Mouse (Mus musculus) MEL (cell line): ENCODE measurements at regions not wholly inside any gene's neighbourhood (a gene's known extent, or its start where the extent isn't known, plus 50 kb on each side); places are given as distances from the start of the nearest gene placed in this dataset.
"Not testable (repeated sequence)": the region's sequence is repeated elsewhere in the genome, so short reads cannot be mapped to it uniquely, and the experiment has no call there.

ENCODE experiments used
- DNase-seq: peaks from one replicate; pipeline ENCODE4 v3.0.0; 2011; ENCODE audit warnings: low read depth, low spot score
- H3K27ac ChIP-seq: 2 replicates; pipeline ENCODE4 v1.5.1; 2012; ENCODE audit warnings: low read depth, mild to moderate bottlenecking, control low read depth, low read length, moderate library complexity; ENCODE audit not compliant: control insufficient read depth
- H3K27me3 ChIP-seq, 2 experiments: fragments of 150-350 bp in 1 of 2; sonication (generic) in 1 of 2; 2 replicates each; pipeline ENCODE4 v1.6.1; 2012; ENCODE audit warnings: low read length in 2 of 2, mild to moderate bottlenecking in 2 of 2, improper control_type of control experiment in 1 of 2, moderate library complexity in 1 of 2; ENCODE audit not compliant: insufficient read depth in 2 of 2, control insufficient read depth in 1 of 2
- H3K36me3 ChIP-seq, 2 experiments: 2 replicates each; pipeline ENCODE4 v1.6.1; 2012 to 2014; ENCODE audit warnings: low read length in 2 of 2, improper control_type of control experiment in 1 of 2, inconsistent platforms in 1 of 2, mild to moderate bottlenecking in 1 of 2; ENCODE audit not compliant: insufficient read depth in 2 of 2, control insufficient read depth in 1 of 2
- H3K4me1 ChIP-seq, 2 experiments: fragments of 150-350 bp in 1 of 2; sonication (generic) in 1 of 2; 2 replicates each; pipeline ENCODE4 v1.6.1; 2012; ENCODE audit warnings: low read length in 2 of 2, improper control_type of control experiment in 1 of 2, mild to moderate bottlenecking in 1 of 2; ENCODE audit not compliant: insufficient read depth in 2 of 2, control insufficient read depth in 1 of 2
- H3K4me3 ChIP-seq, 2 experiments: fragments of 150-350 bp in 1 of 2; sonication (generic) in 1 of 2; 2 replicates each; pipeline ENCODE4 v1.5.1; 2012; ENCODE audit warnings: low read depth in 2 of 2, low read length in 2 of 2, mild to moderate bottlenecking in 2 of 2, moderate library complexity in 2 of 2, control low read depth in 1 of 2, improper control_type of control experiment in 1 of 2; ENCODE audit not compliant: control insufficient read depth in 1 of 2, insufficient read depth in 1 of 2
- H3K79me2 ChIP-seq: 2 replicates; pipeline ENCODE4 v1.6.1; 2012; ENCODE audit warnings: mild to moderate bottlenecking, low read length, moderate library complexity; ENCODE audit not compliant: control insufficient read depth, poor library complexity, insufficient read depth
- H3K9ac ChIP-seq: 2 replicates; pipeline ENCODE4 v1.6.1; 2012; ENCODE audit warnings: low read depth, mild to moderate bottlenecking, control low read depth, low read length, moderate library complexity; ENCODE audit not compliant: control insufficient read depth, poor library complexity, severe bottlenecking
- H3K9me3 ChIP-seq: fragments of 150-350 bp; sonication (generic); replicated peaks from 2 replicates; pipeline ENCODE4 v1.6.1; 2012; ENCODE audit warnings: mild to moderate bottlenecking, low read length, improper control_type of control experiment, moderate library complexity; ENCODE audit not compliant: insufficient read depth
- BHLHE40 ChIP-seq: IDR thresholded peaks from 2 replicates; pipeline ENCODE4 v1.6.1; 2012; ENCODE audit warnings: low read depth, mild to moderate bottlenecking, inconsistent platforms, low read length, improper control_type of control experiment, borderline replicate concordance
- CTCF ChIP-seq, 3 experiments: IDR thresholded peaks in 2 of 3; conservative IDR thresholded peaks in 1 of 3; 2 replicates each; pipeline ENCODE4 v1.5.1; 2011 to 2012; ENCODE audit warnings: low read length in 3 of 3, low read depth in 2 of 3, mild to moderate bottlenecking in 2 of 3, improper control_type of control experiment in 1 of 3, inconsistent platforms in 1 of 3, mixed read lengths in 1 of 3, moderate library complexity in 1 of 3; ENCODE audit not compliant: control insufficient read depth in 1 of 3, insufficient read depth in 1 of 3, poor library complexity in 1 of 3, severe bottlenecking in 1 of 3
- E2F4 ChIP-seq: IDR thresholded peaks from 2 replicates; pipeline ENCODE4 v1.6.1; 2011; ENCODE audit warnings: low read depth, low read length, improper control_type of control experiment, borderline replicate concordance
- ETS1 ChIP-seq: IDR thresholded peaks from 2 replicates; pipeline ENCODE4 v1.6.1; 2012; ENCODE audit warnings: low read depth, mild to moderate bottlenecking, inconsistent platforms, low read length, improper control_type of control experiment, moderate library complexity
- MAFK ChIP-seq: IDR thresholded peaks from 2 replicates; pipeline ENCODE4 v1.6.1; 2011; ENCODE audit warnings: low read depth, mild to moderate bottlenecking, low read length, improper control_type of control experiment, borderline replicate concordance
- MAZ ChIP-seq: IDR thresholded peaks from 2 replicates; pipeline ENCODE4 v1.6.1; 2012; ENCODE audit warnings: low read depth, mild to moderate bottlenecking, inconsistent platforms, low read length, improper control_type of control experiment
- MEF2A ChIP-seq: IDR thresholded peaks from 2 replicates; pipeline ENCODE4 v1.6.1; 2014; ENCODE audit warnings: low read depth, mild to moderate bottlenecking, inconsistent platforms, low read length, improper control_type of control experiment; ENCODE audit not compliant: poor library complexity, insufficient replicate concordance, severe bottlenecking; ENCODE audit errors: extremely low read depth
- MXI1 ChIP-seq: IDR thresholded peaks from 2 replicates; pipeline ENCODE4 v1.6.1; 2011; ENCODE audit warnings: mild to moderate bottlenecking, low read depth, low read length, improper control_type of control experiment
- MYB ChIP-seq: IDR thresholded peaks from 2 replicates; pipeline ENCODE4 v1.6.1; 2011; ENCODE audit warnings: mild to moderate bottlenecking, low read depth, low read length, improper control_type of control experiment
- NELFE ChIP-seq: IDR thresholded peaks from 2 replicates; pipeline ENCODE4 v1.6.1; 2011; ENCODE audit warnings: low read depth, low read length, improper control_type of control experiment
- POLR2AphosphoS2 ChIP-seq: IDR thresholded peaks from 2 replicates; pipeline ENCODE4 v1.6.1; 2011; ENCODE audit warnings: low read length, improper control_type of control experiment
- POLR2AphosphoS5 ChIP-seq: IDR thresholded peaks from 2 replicates; pipeline ENCODE4 v1.6.1; 2012; ENCODE audit warnings: low read depth, borderline replicate concordance, mild to moderate bottlenecking, inconsistent platforms, low read length, moderate library complexity, mixed read lengths
- SIN3A ChIP-seq: IDR thresholded peaks from 2 replicates; pipeline ENCODE4 v1.6.1; 2012; ENCODE audit warnings: low read length, improper control_type of control experiment, inconsistent platforms
- TBP ChIP-seq: IDR thresholded peaks from 2 replicates; pipeline ENCODE4 v1.8.0; 2011; ENCODE audit warnings: low read depth, low read length, improper control_type of control experiment
- TCF12 ChIP-seq: IDR thresholded peaks from 2 replicates; pipeline ENCODE4 v1.6.1; 2014; ENCODE audit warnings: low read depth, mild to moderate bottlenecking, inconsistent platforms, low read length, improper control_type of control experiment, moderate library complexity
- UBTF ChIP-seq: IDR thresholded peaks from 2 replicates; pipeline ENCODE4 v1.6.1; 2012; ENCODE audit warnings: low read depth, mild to moderate bottlenecking, inconsistent platforms, low read length, improper control_type of control experiment, moderate library complexity, borderline replicate concordance; ENCODE audit not compliant: insufficient read depth
- ZMIZ1 ChIP-seq: IDR thresholded peaks from 2 replicates; pipeline ENCODE4 v1.6.1; 2012; ENCODE audit warnings: low read depth, mild to moderate bottlenecking, inconsistent platforms, low read length, improper control_type of control experiment, moderate library complexity

- Histone ChIP-seq H3K4me1 (no peaks in the 10 kb centered on the region), H3K4me3 (no peak overlapping the region), H3K27ac (no peak overlapping the region), H3K9ac (no peak overlapping the region), H3K36me3 (no peaks in the 10 kb centered on the region), H3K9me3 (no peaks in the 10 kb centered on the region), H3K79me2 (no peaks in the 10 kb centered on the region), H3K27me3 (no peaks in the 10 kb centered on the region)
- TF ChIP-seq POLR2AphosphoS2: no peak
- TF ChIP-seq MYB: no peak
- no peak for TF ChIP-seq E2F4
- no peak for TF ChIP-seq CTCF (IDR thresholded peaks at IDR 0.05 in 2 of 3, conservative IDR thresholded peaks at IDR 0.05 in 1 of 3; ENCODE audit: control insufficient read depth in 1 of 3, insufficient read depth in 1 of 3, low read depth in 2 of 3, low read length in 3 of 3, poor library complexity in 1 of 3, severe bottlenecking in 1 of 3)
- no peak for TF ChIP-seq TBP
- TF ChIP-seq ETS1: no peak
- no peak for TF ChIP-seq SIN3A
- TF ChIP-seq NELFE: no peak
- TF ChIP-seq UBTF: no peak
- TF ChIP-seq MAZ: no peak
- no peak for TF ChIP-seq ZMIZ1
- no peak for TF ChIP-seq MEF2A
- no peak for TF ChIP-seq TCF12
- no peak for TF ChIP-seq POLR2AphosphoS5
- DNase-seq: no peak
These were observed 98.9 kb upstream of the Klf4 start for GRCm38 (mm10) chr4:55631157-55631556.

- H3K36me3 ChIP-seq, H3K9me3 ChIP-seq, H3K4me1 ChIP-seq, H3K4me3 ChIP-seq, H3K79me2 ChIP-seq, H3K27me3 ChIP-seq, H3K27ac ChIP-seq, H3K9ac ChIP-seq, DNase-seq: not testable (repeated sequence)
These were observed 97.9 kb upstream of the Klf4 start for GRCm38 (mm10) chr4:55630215-55630614.

- no peaks in the 10 kb centered on the region for H3K9me3 ChIP-seq
- no peak for DNase-seq
- H3K27ac ChIP-seq: no peak overlapping the region
- H3K4me3 ChIP-seq: no peak overlapping the region
- no peak overlapping the region for H3K9ac ChIP-seq
- TF ChIP-seq CTCF (IDR thresholded peaks at IDR 0.05 in 2 of 3, conservative IDR thresholded peaks at IDR 0.05 in 1 of 3; ENCODE audit: control insufficient read depth in 1 of 3, insufficient read depth in 1 of 3, low read depth in 2 of 3, low read length in 3 of 3, poor library complexity in 1 of 3, severe bottlenecking in 1 of 3): no peak
- TF ChIP-seq BHLHE40: no peak
- no peak for TF ChIP-seq MXI1
- TF ChIP-seq MAFK: no peak
- TF ChIP-seq MYB: no peak
- no peaks in the 10 kb centered on the region for H3K36me3 ChIP-seq
- H3K27me3 ChIP-seq: no peaks in the 10 kb centered on the region
- no peaks in the 10 kb centered on the region for H3K79me2 ChIP-seq
- no peaks in the 10 kb centered on the region for H3K4me1 ChIP-seq
These were observed 92.5 kb upstream of the Klf4 start for GRCm38 (mm10) chr4:55624779-55625178.
